Comparison of ENCODE assay signal across 9 mouse cellular contexts in the genomic region with DNA sequence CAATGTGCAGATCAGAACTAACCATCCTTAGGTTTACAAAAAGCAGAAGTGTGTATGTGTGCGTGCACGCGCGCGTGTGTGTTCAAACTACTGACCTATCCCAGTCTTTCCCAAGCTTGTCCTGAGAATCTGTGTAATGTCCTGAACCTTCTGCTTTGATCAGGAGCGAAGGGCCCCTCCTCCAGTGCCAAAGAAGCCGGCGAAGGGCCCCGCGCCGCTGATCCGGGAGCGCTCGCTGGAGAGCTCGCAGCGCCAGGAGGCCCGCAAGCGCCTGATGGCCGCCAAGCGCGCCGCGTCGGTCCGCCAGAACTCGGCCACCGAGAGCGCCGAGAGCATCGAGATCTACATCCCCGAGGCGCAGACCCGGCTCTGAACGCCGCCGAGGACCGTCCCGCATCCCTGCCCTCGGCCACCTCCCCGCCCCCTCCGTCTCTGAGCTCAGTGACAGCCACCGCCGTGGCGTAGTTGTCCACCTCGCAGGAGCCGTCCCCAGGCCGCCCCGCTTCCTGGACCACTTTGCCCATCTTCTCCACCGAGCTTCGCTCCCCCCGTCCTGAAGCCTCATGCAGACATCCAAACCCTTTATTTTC. TPM values are rescaled to one million over a fixed set of nuclear protein-coding genes. Genes with fewer than 3 reads are reported as not detected.
DNase-seq lines count a peak whose midpoint lies in the region; ATAC-seq and TF ChIP-seq lines count a peak whose summit lies in the region.
"Had no signal": no experiment of that assay in that cellular context is flagged by ENCODE, and none has a peak within 500 bp of the region (broad histone marks: within the 10 kb centered on the region; RNA-seq: fewer than 3 reads in every experiment).

No protein-coding gene starts in this region.

- 9% methylated on average over 51 of the region's 51 CpGs for WGBS in kidney, adult 2 months
- WGBS in heart, embryonic 12.5 days: 3% methylated on average over 51 of the region's 51 CpGs
- WGBS in limb, embryonic 12.5 days: 2% methylated on average over 50 of the region's 51 CpGs
- WGBS in neural tube, embryonic 12.5 days: 3% methylated on average over 51 of the region's 51 CpGs

- H3K9ac ChIP-seq in heart, embryonic 12.5 days: peak overlapping the region; percentile 61
- H3K9ac ChIP-seq in limb, embryonic 12.5 days (replicated peaks): peak overlapping the region; percentile 69
- H3K9ac ChIP-seq in neural tube, embryonic 12.5 days: peak overlapping the region; percentile 52

- TF ChIP-seq CTCF in kidney, adult 2 months (conservative IDR thresholded peaks at IDR 0.05; ENCODE audit: insufficient read depth, insufficient read length, low read depth, low read length): no peak

- no peaks in the 10 kb centered on the region for H3K4me1 ChIP-seq in kidney, adult 2 months (ENCODE audit: control insufficient read depth, insufficient read depth, low read length)
- 0 out of 2 replicates have a peak, but pooled peaks cover 4% of the 10 kb centered on the region for H3K4me1 ChIP-seq in heart, embryonic 12.5 days (replicated peaks)
- no peaks in the 10 kb centered on the region; the same call in 1 of the 2 replicates for H3K4me1 ChIP-seq in limb, embryonic 12.5 days (replicated peaks)
- H3K4me1 ChIP-seq in neural tube, embryonic 12.5 days: no peaks in the 10 kb centered on the region

- peak overlapping the region; percentile 41 for H3K4me3 ChIP-seq in kidney, adult 2 months (ENCODE audit: insufficient read depth, low read depth, low read length)
- peak overlapping the region; percentile 57 for H3K4me3 ChIP-seq in heart, embryonic 12.5 days
- peak overlapping the region; percentile 54 for H3K4me3 ChIP-seq in limb, embryonic 12.5 days (replicated peaks)
- peak overlapping the region; percentile 48 for H3K4me3 ChIP-seq in neural tube, embryonic 12.5 days

- peak overlapping the region; percentile 93 for H3K4me2 ChIP-seq in heart, embryonic 12.5 days
- peak overlapping the region; percentile 91 for H3K4me2 ChIP-seq in limb, embryonic 12.5 days
- peak overlapping the region; percentile 93 for H3K4me2 ChIP-seq in neural tube, embryonic 12.5 days (replicated peaks)

- H3K36me3 ChIP-seq in kidney, adult 2 months (ENCODE audit: control insufficient read depth, insufficient read depth, low read length): no peaks in the 10 kb centered on the region
- no peaks in the 10 kb centered on the region for H3K36me3 ChIP-seq in heart, embryonic 12.5 days
- H3K36me3 ChIP-seq in limb, embryonic 12.5 days: no peaks in the 10 kb centered on the region
- no peaks in the 10 kb centered on the region for H3K36me3 ChIP-seq in neural tube, embryonic 12.5 days
- H3K36me3 ChIP-seq: G1E had no signal

- TF ChIP-seq POLR2A in kidney, adult 2 months (IDR thresholded peaks at IDR 0.05; ENCODE audit: low read depth, low read length): no peak

- peak; percentile 12 for DNase-seq in kidney, adult 2 months
- DNase-seq in kidney, adult 11 months: no peak
- peak; percentile 46 for DNase-seq in adrenal gland, postnatal 25 days
- no peak for DNase-seq in thymus, postnatal 0 days (ENCODE audit: low spot score)
- no peak for DNase-seq in urinary bladder, postnatal 36 days (ENCODE audit: low spot score in 2 of 2)

- no peak overlapping the region for H3K27ac ChIP-seq in kidney, adult 2 months (ENCODE audit: insufficient read depth, low read depth, low read length)
- H3K27ac ChIP-seq in heart, embryonic 12.5 days (ENCODE audit: poor library complexity, severe bottlenecking): no peak overlapping the region
- no peak overlapping the region for H3K27ac ChIP-seq in limb, embryonic 12.5 days
- H3K27ac ChIP-seq in neural tube, embryonic 12.5 days: no peak overlapping the region

- no peaks in the 10 kb centered on the region for H3K9me3 ChIP-seq in heart, embryonic 12.5 days (replicated peaks)
- no peaks in the 10 kb centered on the region for H3K9me3 ChIP-seq in limb, embryonic 12.5 days
- H3K9me3 ChIP-seq in neural tube, embryonic 12.5 days: no peaks in the 10 kb centered on the region

- H3K27me3 ChIP-seq in kidney, adult 2 months (replicated peaks; ENCODE audit: control insufficient read depth, insufficient read depth, low read length): no peaks in the 10 kb centered on the region
- H3K27me3 ChIP-seq in heart, embryonic 12.5 days (replicated peaks): peaks cover 55% of the 10 kb centered on the region
- H3K27me3 ChIP-seq in limb, embryonic 12.5 days: peaks cover 40% of the 10 kb centered on the region
- peaks cover 27% of the 10 kb centered on the region for H3K27me3 ChIP-seq in neural tube, embryonic 12.5 days (replicated peaks)

- ATAC-seq in heart, embryonic 12.5 days (ENCODE audit: insufficient number of reproducible peaks, low FRiP score): 0 out of 2 replicates have a peak, but pooled peaks have one; percentile 22
- ATAC-seq in limb, embryonic 12.5 days (ENCODE audit: insufficient number of reproducible peaks, insufficient read depth, low FRiP score, low TSS enrichment, low read depth): no peak
- peak; percentile 85 for ATAC-seq in neural tube, embryonic 12.5 days (ENCODE audit: low FRiP score, low read depth)

RNA-seq across cellular contexts. Expression of a gene that starts 35.4 kb away (rescaled TPM):
- 20.1 and 20.7 TPM in 2 replicates for polyA plus RNA-seq in kidney, adult 2 months (2012; rRNA removed)
- total RNA-seq in adrenal gland, postnatal 25 days (2021): 73.0 and 74.7 TPM in 2 replicates
- 35.8 and 38.6 TPM in 2 replicates for polyA plus RNA-seq in heart, embryonic 12.5 days (2016; fragmentation: Nextera tagmentation; extraction: Ambion mirVana)
- 130 and 136 TPM in 2 replicates for polyA plus RNA-seq in limb, embryonic 12.5 days (2016; fragmentation: Nextera tagmentation; extraction: Ambion mirVana)
- polyA plus RNA-seq in neural tube, embryonic 12.5 days (2016; fragmentation: Nextera tagmentation; extraction: Ambion mirVana): 52.7 and 57.2 TPM in 2 replicates
- polyA plus RNA-seq in thymus, postnatal 0 days (2015; fragmentation: Nextera tagmentation; extraction: Ambion mirVana): 36.4 and 37.8 TPM in 2 replicates

Comparison
In these comparisons a context has a peak if more than half of its experiments do, and no peak if none do; other contexts are left out.
1. DNase-seq: peak in kidney, adult 2 months (single experiment) and adrenal gland, postnatal 25 days (single experiment); none in kidney, adult 11 months (single experiment), thymus, postnatal 0 days (single experiment) and urinary bladder, postnatal 36 days (0 of 2).
2. Peak in every context shown above with its lines, with median percentiles within 50 percentile points of each other: H3K4me3 ChIP-seq, H3K4me2 ChIP-seq and H3K9ac ChIP-seq.